Mouse (Mus musculus) G1E (cell line): ENCODE measurements around the gene Anxa9. TPM values are rescaled to one million over a fixed set of nuclear protein-coding genes. Genes with fewer than 3 reads are reported as not detected.

Experiments used
- ATAC-seq: 2 replicates; pipeline ENCODE4 v1.8.0; 2016; ENCODE audit warnings: mild to moderate bottlenecking; ENCODE audit not compliant: insufficient number of reproducible peaks, poor library complexity, low FRiP score, severe bottlenecking; ENCODE audit errors: extremely low read depth
- DNase-seq: peaks from one replicate; pipeline ENCODE4 v3.0.0; 2012; ENCODE audit warnings: low spot score
- H3K27me3 ChIP-seq: 2 replicates; pipeline ENCODE4 v1.6.1; 2012; ENCODE audit warnings: mild to moderate bottlenecking, low read length, inconsistent platforms; ENCODE audit not compliant: insufficient read depth
- H3K36me3 ChIP-seq: replicated peaks from 2 replicates; pipeline ENCODE3; 2012; ENCODE audit warnings: mild to moderate bottlenecking, inconsistent platforms
- H3K4me1 ChIP-seq: 2 replicates; pipeline ENCODE4 v1.6.1; 2012; ENCODE audit warnings: low read depth, low read length, inconsistent platforms, mixed read lengths; ENCODE audit not compliant: insufficient read depth
- H3K4me3 ChIP-seq: 2 replicates; pipeline ENCODE4 v1.5.1; 2012; ENCODE audit warnings: low read depth, mild to moderate bottlenecking, inconsistent platforms, low read length, moderate library complexity, mixed read lengths
- H3K9me3 ChIP-seq: replicated peaks from 2 replicates; pipeline ENCODE4 v1.6.1; 2012; ENCODE audit warnings: inconsistent platforms
- CTCF ChIP-seq: IDR thresholded peaks from 2 replicates; pipeline ENCODE4 v1.5.1; 2012; ENCODE audit warnings: low read depth, low read length, inconsistent platforms, mixed read lengths
- GATA1 ChIP-seq: IDR thresholded peaks from 2 replicates; pipeline ENCODE4 v1.6.1; 2012; ENCODE audit warnings: borderline replicate concordance, low read length, inconsistent platforms, mixed read lengths
- GATA2 ChIP-seq: IDR thresholded peaks from 2 replicates; pipeline ENCODE4 v1.6.1; 2012; ENCODE audit warnings: low read depth, low read length, inconsistent platforms, borderline replicate concordance
- POLR2AphosphoS5 ChIP-seq: IDR thresholded peaks from 2 replicates; pipeline ENCODE4 v1.6.1; 2012; ENCODE audit warnings: low read depth, low read length, inconsistent platforms; ENCODE audit not compliant: insufficient replicate concordance
- TAL1 ChIP-seq: conservative IDR thresholded peaks from 2 replicates; pipeline ENCODE4 v1.6.1; 2012; ENCODE audit warnings: low read depth, low read length, inconsistent platforms, mixed read lengths
- polyA plus RNA-seq: library from polyadenylated mRNA; stranded (reverse); fragments of >175 nt; gene quantifications from 2 replicates; pipeline ENCODE4 v1.2.3, GENCODE M21; 2012
- total RNA-seq, 2 experiments: library from RNA; stranded (forward) in 1 of 2; stranded (reverse) in 1 of 2; fragments of 200-1000 nt in 1 of 2; fragments of >200 nt in 1 of 2; fragmentation: Nextera tagmentation in 1 of 2; gene quantifications; 2 replicates each; pipeline ENCODE4 v1.2.3; 2014 to 2017

Anxa9 gene
- total and polyA plus RNA-seq, 3 experiments: 1.4 to 29.8 (median 9.4) TPM

DNA sequence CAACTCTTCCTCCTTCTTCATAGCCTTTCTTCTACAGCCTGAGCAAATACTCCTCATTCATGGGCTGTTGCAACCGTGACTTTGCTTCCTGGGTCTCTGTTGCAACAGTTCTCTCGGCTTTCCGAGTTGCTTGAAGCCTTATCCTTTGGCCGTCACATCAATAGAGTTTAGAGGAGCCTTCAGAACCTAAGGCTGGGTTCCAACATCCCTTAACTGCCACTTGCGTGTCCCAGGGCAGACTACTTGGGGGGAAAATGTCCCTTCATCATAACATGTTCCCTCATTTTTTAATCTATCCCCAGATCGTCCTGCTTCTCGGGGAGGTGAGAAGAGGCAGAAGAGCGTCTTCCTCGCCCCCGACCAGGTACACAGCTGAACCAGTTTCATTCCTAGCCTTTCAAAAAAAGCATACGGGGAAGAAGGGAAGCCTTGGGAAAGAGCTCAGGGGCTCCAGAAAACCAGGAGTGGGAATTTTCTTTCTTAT, 24.6 kb downstream of the Anxa9 start:
- DNase-seq: peak; percentile 54
- no peak for TF ChIP-seq GATA2
- TF ChIP-seq TAL1: no peak
- Histone ChIP-seq H3K36me3 (peaks cover 33% of the 10 kb centered on the region), H3K9me3 (no peaks in the 10 kb centered on the region), H3K4me1 (peaks cover 70% of the 10 kb centered on the region), H3K4me3 (peak overlapping the region; percentile 78), H3K27me3 (no peaks in the 10 kb centered on the region)
- no peak for ATAC-seq

DNA sequence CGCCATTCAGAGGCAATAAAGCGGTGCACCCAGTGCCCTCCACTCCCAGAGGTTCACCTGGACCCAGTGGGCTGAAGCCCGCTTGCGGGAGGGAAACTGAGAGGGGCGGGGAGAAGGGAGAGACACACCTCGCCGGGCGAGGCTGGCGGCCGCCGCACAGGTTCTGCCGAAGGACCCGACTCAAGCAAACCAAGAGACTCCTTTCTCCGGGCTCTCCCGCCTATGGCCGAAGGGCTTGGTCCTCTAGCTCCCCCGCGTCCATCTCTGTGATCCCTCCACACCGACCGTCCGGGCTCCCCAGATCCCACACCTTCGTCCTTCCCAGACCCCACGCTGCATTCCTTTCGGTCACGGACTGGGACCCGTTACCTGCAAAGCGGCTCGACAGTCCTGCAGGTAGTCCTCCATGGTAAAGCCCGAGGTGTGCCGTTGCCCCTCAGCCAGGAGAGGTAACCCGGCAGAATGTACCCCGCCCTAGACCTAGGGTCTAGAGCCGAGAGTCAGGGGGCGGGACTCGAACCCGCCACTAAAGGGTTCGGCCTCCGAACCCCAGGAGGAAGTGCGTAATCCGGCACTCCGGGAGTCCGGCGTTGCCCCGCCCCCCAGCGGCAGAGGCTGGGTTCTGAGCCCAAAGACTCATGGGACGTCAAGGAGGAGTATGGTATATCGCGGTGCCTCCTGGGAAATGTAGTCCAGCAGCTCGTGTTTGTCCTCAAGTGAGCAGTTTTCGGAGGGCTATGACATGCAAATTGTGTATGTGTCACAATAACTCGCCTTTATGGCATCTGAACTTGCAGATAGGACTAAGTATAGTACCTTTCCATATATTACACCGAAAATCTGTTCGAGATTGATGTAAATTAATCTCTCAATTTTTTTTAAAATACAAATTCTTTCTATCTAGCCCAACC, 25.5 kb downstream of the Anxa9 start, which contains the start of the genes Mindy1 and Prune1:
TSS of gene Mindy1 (plus strand) at position 130 of the 911 bp plus-strand sequence.
TSS of gene Prune1 (minus strand) at position 861 of the 911 bp plus-strand sequence.
- peaks cover 28% of the 10 kb centered on the region for H3K36me3 ChIP-seq
- TF ChIP-seq GATA1: no peak
- TF ChIP-seq CTCF: no peak
- TF ChIP-seq POLR2AphosphoS5: no peak
- TF ChIP-seq GATA2: no peak
- no peak for TF ChIP-seq TAL1
- H3K9me3 ChIP-seq: no peaks in the 10 kb centered on the region
- H3K4me3 ChIP-seq: peak within 1 kb of the TSS; percentile 78
- peak; percentile 97 for DNase-seq
- peak; percentile 86 for ATAC-seq
- H3K4me1 ChIP-seq: peaks cover 77% of the 10 kb centered on the region
- no peaks in the 10 kb centered on the region for H3K27me3 ChIP-seq

DNA sequence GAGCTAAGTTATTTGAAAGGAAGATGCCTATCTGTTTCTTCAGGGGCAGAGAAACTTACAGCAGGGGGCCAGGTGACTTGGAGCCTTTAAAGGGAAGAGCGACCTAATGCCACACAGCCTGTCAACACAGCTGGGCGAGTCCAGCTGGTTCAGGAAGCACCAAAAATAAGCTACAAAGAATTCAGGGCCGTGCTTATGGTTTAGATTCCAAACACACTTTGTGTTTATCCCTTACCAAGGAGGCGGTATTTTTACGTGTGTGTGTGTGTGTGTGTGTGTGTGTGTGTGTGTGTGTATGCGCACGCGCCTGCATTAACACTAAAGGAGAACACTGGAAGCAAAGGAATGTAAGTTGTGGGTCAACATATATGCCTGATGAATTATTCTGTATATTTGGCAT, 26.2 kb downstream of the Anxa9 start:
- ATAC-seq (no peak), DNase-seq (no peak)
- H3K4me1 ChIP-seq: peaks cover 79% of the 10 kb centered on the region
- H3K4me3 ChIP-seq: peak overlapping the region; percentile 75
- H3K9me3 ChIP-seq: no peaks in the 10 kb centered on the region
- peaks cover 22% of the 10 kb centered on the region for H3K36me3 ChIP-seq
- TF ChIP-seq TAL1 (no peak), GATA2 (no peak), GATA1 (no peak), POLR2AphosphoS5 (no peak), CTCF (no peak)
- no peaks in the 10 kb centered on the region for H3K27me3 ChIP-seq

DNA sequence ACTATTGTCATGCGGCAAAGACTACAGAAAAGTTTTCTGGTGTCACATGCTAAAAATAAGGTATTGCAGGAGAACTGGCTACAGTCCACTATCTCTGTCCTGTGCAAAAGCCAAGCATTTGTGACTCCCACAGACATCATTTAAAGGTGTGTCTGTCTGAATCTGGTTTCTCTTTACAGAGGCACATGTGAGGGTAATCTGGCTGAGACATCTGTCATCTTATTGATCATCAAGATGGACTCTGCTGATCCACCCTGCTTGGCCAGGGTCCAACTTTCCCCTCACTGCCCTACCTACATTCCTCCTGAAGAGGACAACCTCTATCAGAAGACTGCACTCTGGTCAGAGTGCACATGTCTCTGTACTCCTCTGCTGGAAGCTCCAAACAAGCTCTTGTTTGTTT, 29.8 kb downstream of the Anxa9 start:
- Histone ChIP-seq H3K9me3 (no peaks in the 10 kb centered on the region), H3K4me1 (peaks cover 61% of the 10 kb centered on the region), H3K36me3 (peaks cover 42% of the 10 kb centered on the region), H3K4me3 (no peak overlapping the region), H3K27me3 (no peaks in the 10 kb centered on the region)
- ATAC-seq (no peak), DNase-seq (no peak)
- no peak for TF ChIP-seq GATA1
- TF ChIP-seq TAL1: no peak
- no peak for TF ChIP-seq CTCF
- TF ChIP-seq POLR2AphosphoS5: no peak
- no peak for TF ChIP-seq GATA2

DNA sequence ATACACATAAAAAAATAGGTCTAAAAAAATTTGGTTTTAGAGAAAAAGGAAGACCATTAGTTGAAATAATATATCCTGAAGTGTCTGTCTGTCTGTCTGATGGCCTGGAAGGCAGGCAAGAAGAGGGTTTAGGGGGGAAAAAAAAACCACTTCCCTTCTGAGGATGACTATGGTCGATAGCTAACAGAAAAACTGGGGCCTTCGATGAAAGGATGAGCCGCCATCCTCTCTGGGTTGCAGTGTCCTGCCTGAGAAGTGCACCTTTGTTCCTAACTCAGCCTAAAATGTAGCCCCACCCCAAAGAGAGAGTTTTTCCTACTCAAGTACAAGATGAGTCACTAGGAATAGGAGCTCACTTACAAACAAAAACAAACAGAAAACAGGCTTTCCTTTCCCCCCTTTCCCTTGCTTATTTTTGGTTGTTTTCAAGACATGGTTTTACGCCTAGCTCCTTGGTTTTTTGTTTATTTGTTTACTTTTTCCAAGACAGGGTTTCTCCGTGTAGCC, 30.5 kb downstream of the Anxa9 start:
- H3K27me3 ChIP-seq: no peaks in the 10 kb centered on the region
- no peak for ATAC-seq
- peaks cover 49% of the 10 kb centered on the region for H3K36me3 ChIP-seq
- peaks cover 60% of the 10 kb centered on the region for H3K4me1 ChIP-seq
- H3K4me3 ChIP-seq: no peak overlapping the region
- no peak for TF ChIP-seq POLR2AphosphoS5
- TF ChIP-seq GATA2: no peak
- no peaks in the 10 kb centered on the region for H3K9me3 ChIP-seq
- DNase-seq: no peak

DNA sequence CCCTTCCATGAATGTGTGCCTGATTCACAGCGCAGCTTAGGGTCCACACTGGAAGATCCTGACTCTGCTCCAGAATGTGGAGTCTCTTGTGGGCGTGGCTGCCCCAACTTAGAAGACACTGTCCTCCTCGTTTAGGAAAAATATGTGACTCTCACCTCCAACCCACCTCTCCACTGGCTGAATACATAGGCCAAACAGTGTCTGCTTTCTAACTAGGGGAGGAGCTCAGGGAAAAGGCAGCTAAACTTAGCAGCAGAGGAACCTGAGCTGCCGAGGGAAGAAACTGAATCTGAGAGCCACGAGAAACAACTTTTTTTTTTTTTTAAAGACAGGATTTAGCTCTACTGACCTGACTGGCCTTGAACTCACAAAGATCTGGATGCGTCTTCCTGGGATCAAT, 31.8 kb downstream of the Anxa9 start:
- ATAC-seq (no peak), DNase-seq (no peak)
- Histone ChIP-seq H3K4me1 (peaks cover 50% of the 10 kb centered on the region), H3K27me3 (no peaks in the 10 kb centered on the region), H3K9me3 (no peaks in the 10 kb centered on the region), H3K36me3 (peaks cover 57% of the 10 kb centered on the region), H3K4me3 (no peak overlapping the region)
- no peak for TF ChIP-seq POLR2AphosphoS5
- no peak for TF ChIP-seq TAL1
- TF ChIP-seq GATA2: no peak
- no peak for TF ChIP-seq GATA1
- no peak for TF ChIP-seq CTCF
